Mouse (Mus musculus): ENCODE measurements at regions not wholly inside any gene's neighbourhood (a gene's known extent, or its start where the extent isn't known, plus 50 kb on each side); places are given as distances from the start of the nearest gene placed in this dataset.

GRCm38 (mm10) chr4:93935692-93936091 is 600.4 kb upstream of the Tusc1 start:
- no peak for ATAC-seq (replicated peaks; ENCODE audit: low FRiP score, poor library complexity, severe bottlenecking)

- ATAC-seq (replicated peaks; ENCODE audit: low FRiP score, poor library complexity, severe bottlenecking), result no peak
Measured at GRCm38 (mm10) chr4:93927117-93927516, 591.8 kb upstream of the Tusc1 start.

- ATAC-seq (replicated peaks; ENCODE audit: low FRiP score, poor library complexity, severe bottlenecking), result no peak
Measured at GRCm38 (mm10) chr4:93924402-93924801, 589.1 kb upstream of the Tusc1 start.

GRCm38 (mm10) chr4:93886631-93887030 is 551.3 kb upstream of the Tusc1 start:
- ATAC-seq (replicated peaks; ENCODE audit: low FRiP score, poor library complexity, severe bottlenecking), result no peak

- no peak for ATAC-seq (replicated peaks; ENCODE audit: low FRiP score, poor library complexity, severe bottlenecking)
Measured at GRCm38 (mm10) chr4:93881318-93881717, 546.0 kb upstream of the Tusc1 start.

GRCm38 (mm10) chr4:93879351-93879872 is 544.1 kb upstream of the Tusc1 start:
- no peak for ATAC-seq (replicated peaks; ENCODE audit: low FRiP score, poor library complexity, severe bottlenecking)

GRCm38 (mm10) chr4:93873271-93873670 is 538.0 kb upstream of the Tusc1 start:
- ATAC-seq (replicated peaks; ENCODE audit: low FRiP score, poor library complexity, severe bottlenecking), result no peak

GRCm38 (mm10) chr4:93853451-93853850 is 518.1 kb upstream of the Tusc1 start:
- no peak for ATAC-seq (replicated peaks; ENCODE audit: low FRiP score, poor library complexity, severe bottlenecking)

GRCm38 (mm10) chr4:93849178-93849577 is 513.9 kb upstream of the Tusc1 start:
- no peak for ATAC-seq (replicated peaks; ENCODE audit: low FRiP score, poor library complexity, severe bottlenecking)

GRCm38 (mm10) chr4:93830701-93831100 is 495.4 kb upstream of the Tusc1 start:
- no peak for ATAC-seq (replicated peaks; ENCODE audit: low FRiP score, poor library complexity, severe bottlenecking)

GRCm38 (mm10) chr4:93793104-93793503 is 457.8 kb upstream of the Tusc1 start:
- ATAC-seq (replicated peaks; ENCODE audit: low FRiP score, poor library complexity, severe bottlenecking), result no peak

- no peak for ATAC-seq (replicated peaks; ENCODE audit: low FRiP score, poor library complexity, severe bottlenecking)
Measured at GRCm38 (mm10) chr4:93790157-93790556, 454.8 kb upstream of the Tusc1 start.

GRCm38 (mm10) chr4:93754497-93754896 is 419.2 kb upstream of the Tusc1 start:
- no peak for ATAC-seq (replicated peaks; ENCODE audit: low FRiP score, poor library complexity, severe bottlenecking)

- ATAC-seq (replicated peaks; ENCODE audit: low FRiP score, poor library complexity, severe bottlenecking), result no peak
Measured at GRCm38 (mm10) chr4:93746326-93746725, 411.0 kb upstream of the Tusc1 start.

GRCm38 (mm10) chr4:93713711-93714110 is 378.4 kb upstream of the Tusc1 start:
- no peak for ATAC-seq (replicated peaks; ENCODE audit: low FRiP score, poor library complexity, severe bottlenecking)

- ATAC-seq (replicated peaks; ENCODE audit: low FRiP score, poor library complexity, severe bottlenecking), result no peak
Measured at GRCm38 (mm10) chr4:93676403-93677039, 341.2 kb upstream of the Tusc1 start.

GRCm38 (mm10) chr4:93675739-93676402 is 340.6 kb upstream of the Tusc1 start:
- no peak for ATAC-seq (replicated peaks; ENCODE audit: low FRiP score, poor library complexity, severe bottlenecking)

- no peak for ATAC-seq (replicated peaks; ENCODE audit: low FRiP score, poor library complexity, severe bottlenecking)
Measured at GRCm38 (mm10) chr4:93669050-93669449, 333.7 kb upstream of the Tusc1 start.

GRCm38 (mm10) chr4:93664293-93664692 is 329.0 kb upstream of the Tusc1 start:
- ATAC-seq (replicated peaks; ENCODE audit: low FRiP score, poor library complexity, severe bottlenecking), result no peak

GRCm38 (mm10) chr4:93638207-93638606 is 302.9 kb upstream of the Tusc1 start:
- ATAC-seq (replicated peaks; ENCODE audit: low FRiP score, poor library complexity, severe bottlenecking), result no peak

GRCm38 (mm10) chr4:93598474-93598873 is 263.2 kb upstream of the Tusc1 start:
- no peak for ATAC-seq (replicated peaks; ENCODE audit: low FRiP score, poor library complexity, severe bottlenecking)
